ENCODE assay signal across 28 mouse cellular contexts in the genomic region with DNA sequence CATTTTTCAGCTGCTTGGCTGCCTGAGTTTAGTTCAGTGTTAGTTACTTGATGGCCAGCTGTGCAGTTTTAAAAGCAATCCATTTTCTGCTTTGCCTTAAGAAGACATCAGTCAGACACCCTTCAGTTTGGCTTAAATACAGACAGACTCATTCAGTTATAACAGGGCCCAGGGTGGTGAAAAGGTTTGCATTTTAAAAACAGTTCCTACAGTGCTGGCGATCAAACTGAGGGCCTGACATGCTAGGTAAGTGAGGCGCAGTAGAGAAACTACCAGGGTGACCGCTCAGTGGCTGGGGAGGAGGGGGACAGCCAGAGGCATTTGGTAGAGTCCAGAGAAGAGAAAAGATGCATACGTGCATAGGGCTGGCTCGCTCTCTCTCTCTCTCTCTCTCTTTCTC.
"Had no signal": no experiment of that assay in that cellular context is flagged by ENCODE, and none has a peak within 500 bp of the region (broad histone marks: within the 10 kb centered on the region; RNA-seq: fewer than 3 reads in every experiment).

No protein-coding gene starts in this region.

- H3K4me2 ChIP-seq: embryonic facial prominence, embryonic 12.5 days; embryonic facial prominence, embryonic 13.5 days; embryonic facial prominence, embryonic 15.5 days; forebrain, embryonic 12.5 days; forebrain, embryonic 13.5 days; forebrain, embryonic 15.5 days had no signal

- H3K9me3 ChIP-seq: embryonic facial prominence, embryonic 10.5 days; embryonic facial prominence, embryonic 12.5 days; embryonic facial prominence, embryonic 13.5 days; embryonic facial prominence, embryonic 15.5 days; forebrain, embryonic 10.5 days; forebrain, embryonic 12.5 days; forebrain, embryonic 13.5 days; forebrain, embryonic 15.5 days had no signal

- H3K27ac ChIP-seq: embryonic facial prominence, embryonic 10.5 days; embryonic facial prominence, embryonic 13.5 days; forebrain, embryonic 10.5 days; forebrain, embryonic 12.5 days; forebrain, embryonic 13.5 days; forebrain, embryonic 15.5 days; heart, adult 2 months had no signal

- DNase-seq: cerebellum, adult 18-20 months; cerebellum, adult 2 months; cerebellum, adult 8-10 months; cerebellum, adult 9-10 months; cerebellum, adult 9-11 months; cerebellum, postnatal 10 days; cerebellum, postnatal 14 days; cerebellum, postnatal 25 days; cerebellum, postnatal 36 days; embryo, embryonic 11 days; forebrain, postnatal 0 days; gastrocnemius, postnatal 10 days; gastrocnemius, postnatal 14 days; gastrocnemius, postnatal 25 days; gastrocnemius, postnatal 36 days; heart, adult 18-20 months; heart, adult 2 months had no signal

- ATAC-seq: forebrain, embryonic 13.5 days; forebrain, embryonic 14.5 days; forebrain, embryonic 15.5 days; forebrain, embryonic 16.5 days; forebrain, postnatal 0 days had no signal

- H3K4me3 ChIP-seq: embryonic facial prominence, embryonic 10.5 days; embryonic facial prominence, embryonic 12.5 days; embryonic facial prominence, embryonic 13.5 days; embryonic facial prominence, embryonic 15.5 days; erythroblast, embryonic 14.5 days; forebrain, embryonic 10.5 days; forebrain, embryonic 12.5 days; forebrain, embryonic 13.5 days; forebrain, embryonic 15.5 days; heart, adult 2 months had no signal

- H3K27me3 ChIP-seq: embryonic facial prominence, embryonic 12.5 days; embryonic facial prominence, embryonic 13.5 days; embryonic facial prominence, embryonic 15.5 days; forebrain, embryonic 12.5 days; forebrain, embryonic 13.5 days; forebrain, embryonic 15.5 days had no signal

- H3K9ac ChIP-seq: embryonic facial prominence, embryonic 12.5 days; embryonic facial prominence, embryonic 13.5 days; embryonic facial prominence, embryonic 15.5 days; forebrain, embryonic 12.5 days; forebrain, embryonic 13.5 days; forebrain, embryonic 15.5 days; forebrain, postnatal 0 days had no signal

- H3K4me1 ChIP-seq: embryonic facial prominence, embryonic 12.5 days had no signal
